Mouse (Mus musculus) myocyte (in vitro differentiated cells): ENCODE results near the gene Prickle4. TPM values are rescaled to one million over a fixed set of nuclear protein-coding genes. Genes with fewer than 3 reads are reported as not detected.

Experiments
- H3K27me3 ChIP-seq: one replicate; pipeline ENCODE4 v1.6.1; 2011; ENCODE audit not compliant: control insufficient read depth, insufficient read depth, insufficient read length
- H3K36me3 ChIP-seq: one replicate; pipeline ENCODE4 v1.6.1; 2011; ENCODE audit not compliant: control insufficient read depth, insufficient read depth
- H3K4me2 ChIP-seq: one replicate; pipeline ENCODE4 v1.6.1; 2011; ENCODE audit warnings: low read depth, control low read depth
- H3K4me3 ChIP-seq: one replicate; pipeline ENCODE4 v1.5.1; 2011; ENCODE audit warnings: mild to moderate bottlenecking, control low read depth, moderate library complexity
- H3K79me2 ChIP-seq: one replicate; pipeline ENCODE4 v1.6.1; 2011; ENCODE audit not compliant: control insufficient read depth, insufficient read depth
- H3ac ChIP-seq: one replicate; pipeline ENCODE4 v1.6.1; 2011; ENCODE audit not compliant: control insufficient read depth, insufficient read length
- CEBPB ChIP-seq: IDR thresholded peaks from 2 replicates; pipeline ENCODE4 v1.6.1; 2011; ENCODE audit warnings: mild to moderate bottlenecking, moderate library complexity; ENCODE audit not compliant: poor library complexity, insufficient read depth, severe bottlenecking
- E2F4 ChIP-seq: IDR thresholded peaks from one replicate; pipeline ENCODE4 v1.6.1; 2011; ENCODE audit warnings: mild to moderate bottlenecking, control low read depth, moderate library complexity; ENCODE audit not compliant: insufficient read depth
- MAX ChIP-seq: IDR thresholded peaks from one replicate; pipeline ENCODE4 v1.6.1; 2011; ENCODE audit warnings: low read depth, mild to moderate bottlenecking, control low read depth
- MYOD1 ChIP-seq, 3 experiments: IDR thresholded peaks; one replicate each; pipeline ENCODE4 v1.6.1; 2011; ENCODE audit warnings: control low read depth in 2 of 3, low read depth in 2 of 3, mild to moderate bottlenecking in 2 of 3, moderate library complexity in 1 of 3; ENCODE audit not compliant: insufficient read length in 2 of 3, control insufficient read depth in 1 of 3
- MYOG ChIP-seq, 3 experiments: IDR thresholded peaks; one replicate each; pipeline ENCODE4 v1.6.1; 2011; ENCODE audit warnings: control low read depth in 2 of 3, low read depth in 2 of 3, mild to moderate bottlenecking in 2 of 3; ENCODE audit not compliant: insufficient read length in 2 of 3, control insufficient read depth in 1 of 3, insufficient read depth in 1 of 3
- POLR2A ChIP-seq: IDR thresholded peaks from one replicate; pipeline ENCODE4 v1.6.1; 2011; ENCODE audit warnings: low read depth, mild to moderate bottlenecking, control low read depth, moderate library complexity; ENCODE audit not compliant: insufficient read length
- POLR2AphosphoS2 ChIP-seq: IDR thresholded peaks from one replicate; pipeline ENCODE4 v1.6.1; 2011; ENCODE audit warnings: low read depth, control low read depth; ENCODE audit not compliant: insufficient read length
- REST ChIP-seq: IDR thresholded peaks from one replicate; pipeline ENCODE4 v1.6.1; 2011; ENCODE audit warnings: mild to moderate bottlenecking, control low read depth, moderate library complexity; ENCODE audit not compliant: insufficient read depth, insufficient read length
- SRF ChIP-seq: IDR thresholded peaks from one replicate; pipeline ENCODE4 v1.6.1; 2011; ENCODE audit warnings: low read depth; ENCODE audit not compliant: control insufficient read depth, insufficient read length
- TCF12 ChIP-seq: IDR thresholded peaks from one replicate; pipeline ENCODE4 v1.6.1; 2011; ENCODE audit warnings: mild to moderate bottlenecking, control low read depth; ENCODE audit not compliant: poor library complexity, insufficient read depth, severe bottlenecking
- TCF3 ChIP-seq: IDR thresholded peaks from one replicate; pipeline ENCODE4 v1.6.1; 2011; ENCODE audit warnings: low read depth, control low read depth; ENCODE audit not compliant: insufficient read length
- USF1 ChIP-seq: IDR thresholded peaks from one replicate; pipeline ENCODE4 v1.6.1; 2011; ENCODE audit warnings: low read depth, mild to moderate bottlenecking, control low read depth, moderate library complexity
- polyA plus RNA-seq: library from polyadenylated mRNA; unstranded; fragments of >200 nt; fragmentation: generic; extraction: Trizol; gene quantifications from one replicate; pipeline ENCODE4 v1.2.1, GENCODE M21; 2012; ENCODE audit warnings: missing spikeins

The Prickle4 gene
- 0.32 TPM for polyA plus RNA-seq

DNA sequence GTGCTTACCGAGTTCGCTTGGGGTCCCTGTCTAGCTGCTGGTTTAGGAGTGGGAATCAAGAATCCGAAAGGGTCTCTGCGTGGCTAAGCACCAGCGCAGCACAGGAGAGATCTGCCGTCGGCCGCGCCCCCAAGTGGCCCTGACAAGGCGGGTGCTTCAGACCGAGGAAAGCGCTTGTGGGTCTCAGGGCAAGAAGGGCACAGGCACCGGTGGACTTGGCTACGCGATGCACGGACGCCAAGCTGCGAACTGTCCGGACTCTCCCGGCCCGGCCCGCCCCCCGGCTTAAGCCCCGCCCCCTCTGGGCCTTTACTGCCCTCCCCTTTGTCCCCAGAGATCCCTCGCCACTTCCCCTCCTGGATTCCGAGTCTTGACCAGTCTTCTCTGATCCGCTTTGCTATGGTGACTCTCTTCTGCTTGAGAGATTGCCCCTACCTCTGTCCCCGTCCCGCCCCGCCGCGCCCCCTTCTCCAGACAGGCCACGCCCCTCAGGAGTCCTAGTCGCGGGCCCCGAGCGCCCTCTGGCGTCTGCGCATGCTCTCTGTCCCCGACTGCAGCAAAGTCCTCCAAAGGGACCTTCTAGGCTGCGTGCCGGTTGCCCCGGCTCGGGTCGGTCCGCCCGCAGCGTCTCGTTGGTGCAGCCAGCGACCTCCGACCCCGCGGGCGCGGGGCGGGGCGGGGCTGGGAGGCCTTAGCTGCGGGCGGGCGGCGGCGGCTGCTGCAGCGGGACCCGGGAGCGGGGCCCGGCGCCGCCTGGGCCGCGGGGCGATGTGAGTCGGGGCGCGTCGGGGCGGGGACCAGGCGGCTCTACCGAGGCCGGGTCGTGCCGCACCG is at the start of gene Prickle4:
Gene Prickle4, minus strand, starts transcription at position 234 of the 834 bp plus-strand sequence.
- Histone ChIP-seq H3K79me2 (no peaks in the 10 kb centered on the region), H3ac (peak within 1 kb of the TSS; percentile 45), H3K36me3 (no peaks in the 10 kb centered on the region), H3K4me3 (peak within 1 kb of the TSS; percentile 34), H3K4me2 (peak within 1 kb of the TSS; percentile 93), H3K27me3 (no peaks in the 10 kb centered on the region)
- no peak for TF ChIP-seq REST
- no peak for TF ChIP-seq SRF
- TF ChIP-seq POLR2A = peak; percentile 61
- no peak for TF ChIP-seq TCF3
- peak in 1 of 3 experiments; percentile 20 for TF ChIP-seq MYOG (IDR thresholded peaks at IDR 0.05; ENCODE audit: control insufficient read depth in 1 of 3, insufficient read depth in 1 of 3, insufficient read length in 2 of 3, low read depth in 2 of 3)
- no peak for TF ChIP-seq E2F4
- no peak for TF ChIP-seq CEBPB
- no peak for TF ChIP-seq MYOD1 (IDR thresholded peaks at IDR 0.05; ENCODE audit: control insufficient read depth in 1 of 3, insufficient read length in 2 of 3, low read depth in 2 of 3)
- no peak for TF ChIP-seq POLR2AphosphoS2
- no peak for TF ChIP-seq TCF12

GRCm38 (mm10) chr17:47744086-47744485 is 49.5 kb upstream of the Prickle4 start:
- Histone ChIP-seq H3K36me3 (no peaks in the 10 kb centered on the region), H3ac (no peak overlapping the region), H3K79me2 (no peaks in the 10 kb centered on the region), H3K4me2 (no peak overlapping the region), H3K4me3 (no peak overlapping the region), H3K27me3 (no peaks in the 10 kb centered on the region)
- TF ChIP-seq POLR2A (no peak), USF1 (no peak), E2F4 (no peak), CEBPB (no peak), SRF (no peak), MAX (no peak), TCF12 (no peak), REST (no peak), MYOD1 (IDR thresholded peaks at IDR 0.05; ENCODE audit: control insufficient read depth in 1 of 3, insufficient read length in 2 of 3, low read depth in 2 of 3) (no peak), POLR2AphosphoS2 (no peak), MYOG (IDR thresholded peaks at IDR 0.05; ENCODE audit: control insufficient read depth in 1 of 3, insufficient read depth in 1 of 3, insufficient read length in 2 of 3, low read depth in 2 of 3) (no peak), TCF3 (no peak)

DNA sequence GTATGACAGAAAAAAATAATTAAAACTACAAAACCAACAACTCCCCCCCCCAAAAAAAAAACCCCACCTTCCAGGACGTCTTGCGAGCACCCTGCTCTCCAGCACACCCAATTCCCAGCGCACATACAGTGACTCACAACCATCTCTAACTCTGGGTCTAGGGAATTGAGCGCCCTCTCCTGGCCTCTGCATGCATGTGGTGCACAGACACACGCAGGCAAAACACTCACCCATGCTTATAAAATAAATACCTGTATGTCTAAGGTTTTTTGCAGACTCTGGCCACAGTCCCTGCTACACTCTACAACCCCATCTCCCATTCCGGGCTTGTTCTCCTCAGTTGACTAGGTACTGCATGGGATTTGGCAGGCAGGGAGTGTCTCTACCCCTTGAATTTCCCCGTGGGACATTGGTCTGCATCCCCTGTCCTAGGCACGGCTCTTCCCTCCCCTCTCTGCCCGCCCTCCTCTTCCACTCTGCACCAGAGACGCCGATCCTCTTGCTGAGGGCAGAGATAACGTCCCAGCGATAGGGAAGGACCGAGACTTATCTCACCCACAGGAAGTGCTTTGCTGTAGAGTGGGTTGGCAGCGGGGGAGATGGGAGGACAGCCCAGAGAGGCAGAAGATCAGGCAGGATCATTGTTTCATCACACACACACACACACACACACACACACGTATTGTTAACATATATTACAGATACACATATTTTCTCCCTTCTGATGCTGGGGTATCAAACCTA is 48.6 kb upstream of the Prickle4 start:
- TF ChIP-seq MYOD1 (IDR thresholded peaks at IDR 0.05; ENCODE audit: control insufficient read depth in 1 of 3, insufficient read length in 2 of 3, low read depth in 2 of 3) (no peak), MAX (no peak), TCF12 (no peak), POLR2A (no peak), MYOG (IDR thresholded peaks at IDR 0.05; ENCODE audit: control insufficient read depth in 1 of 3, insufficient read depth in 1 of 3, insufficient read length in 2 of 3, low read depth in 2 of 3) (no peak), E2F4 (no peak), USF1 (no peak), CEBPB (no peak), REST (no peak), TCF3 (no peak), POLR2AphosphoS2 (no peak), SRF (no peak)
- H3ac ChIP-seq = no peak overlapping the region
- H3K36me3 ChIP-seq = no peaks in the 10 kb centered on the region
- no peak overlapping the region for H3K4me3 ChIP-seq
- no peak overlapping the region for H3K4me2 ChIP-seq
- no peaks in the 10 kb centered on the region for H3K79me2 ChIP-seq
- no peaks in the 10 kb centered on the region for H3K27me3 ChIP-seq

DNA sequence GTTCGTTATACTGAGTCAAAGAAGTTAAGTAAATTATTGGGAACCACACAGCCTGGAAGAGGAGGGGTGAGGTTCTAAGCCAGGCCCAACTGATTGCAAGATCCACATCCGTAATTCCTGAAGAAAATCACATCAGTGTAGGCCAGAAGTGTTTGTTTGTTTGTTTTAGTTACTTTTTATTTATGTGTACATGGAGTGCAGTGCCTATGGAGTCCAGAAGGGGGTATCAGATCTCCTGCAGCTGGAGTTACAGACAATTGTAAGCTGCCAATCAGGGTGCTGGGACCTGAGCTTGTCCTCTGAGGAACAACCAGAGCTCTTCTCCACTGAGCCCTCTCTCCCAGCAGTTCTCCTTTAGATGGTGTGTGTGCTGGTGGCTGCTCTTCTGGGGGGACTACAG is 45.6 kb upstream of the Prickle4 start:
- Histone ChIP-seq H3K4me3 (no peak overlapping the region), H3ac (no peak overlapping the region), H3K4me2 (no peak overlapping the region), H3K79me2 (no peaks in the 10 kb centered on the region), H3K36me3 (no peaks in the 10 kb centered on the region), H3K27me3 (no peaks in the 10 kb centered on the region)
- TF ChIP-seq MYOD1 (IDR thresholded peaks at IDR 0.05; ENCODE audit: control insufficient read depth in 1 of 3, insufficient read length in 2 of 3, low read depth in 2 of 3) (no peak), POLR2AphosphoS2 (no peak), SRF (no peak), TCF3 (no peak), TCF12 (no peak), MAX (no peak)
